Comparison of ENCODE assay signal across 31 mouse cellular contexts in the genomic region with DNA sequence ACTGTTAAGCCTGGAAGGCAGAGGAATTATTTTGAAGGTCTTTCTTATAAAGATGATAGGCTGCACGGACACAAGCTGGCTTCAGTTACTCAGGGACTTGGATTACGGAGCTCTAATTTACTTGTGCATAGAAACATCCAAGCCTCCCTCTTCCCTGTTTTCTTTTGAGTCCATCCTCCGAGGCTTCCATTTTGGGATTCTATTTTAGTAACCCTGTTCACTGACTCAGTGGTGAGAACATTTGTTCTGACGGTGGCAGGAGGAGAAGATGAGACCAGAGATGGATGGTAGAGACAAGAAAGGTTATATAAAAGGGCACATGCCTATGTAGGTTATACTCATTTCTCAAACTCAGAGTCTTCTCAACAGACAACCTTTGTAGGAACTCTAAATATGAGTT.
"Had no signal": no experiment of that assay in that cellular context is flagged by ENCODE, and none has a peak within 500 bp of the region (broad histone marks: within the 10 kb centered on the region; RNA-seq: fewer than 3 reads in every experiment).

No protein-coding gene starts in this region.

- H3K4me3 ChIP-seq: limb, embryonic 10.5 days; limb, embryonic 12.5 days; limb, embryonic 13.5 days; limb, embryonic 15.5 days; liver, embryonic 12.5 days; liver, embryonic 13.5 days; liver, embryonic 15.5 days; lung, embryonic 15.5 days; megakaryocyte, embryonic 14.5 days; midbrain, embryonic 10.5 days; midbrain, embryonic 12.5 days; midbrain, embryonic 13.5 days; midbrain, embryonic 15.5 days; myocyte had no signal

- H3K36me3 ChIP-seq: limb, embryonic 10.5 days; limb, embryonic 12.5 days; limb, embryonic 13.5 days; limb, embryonic 15.5 days; liver, embryonic 12.5 days; liver, embryonic 13.5 days; liver, embryonic 15.5 days; lung, embryonic 15.5 days; midbrain, embryonic 10.5 days; midbrain, embryonic 12.5 days; midbrain, embryonic 13.5 days; midbrain, embryonic 15.5 days had no signal

- ATAC-seq: liver, embryonic 12.5 days; liver, postnatal 0 days; lung, postnatal 0 days; midbrain, embryonic 13.5 days; midbrain, embryonic 15.5 days; midbrain, embryonic 16.5 days had no signal

- H3K4me2 ChIP-seq: limb, embryonic 12.5 days; limb, embryonic 13.5 days; limb, embryonic 15.5 days; liver, embryonic 11.5 days; liver, embryonic 12.5 days; liver, embryonic 13.5 days; liver, embryonic 15.5 days; lung, embryonic 14.5 days; lung, embryonic 15.5 days; midbrain, embryonic 11.5 days; midbrain, embryonic 12.5 days; midbrain, embryonic 13.5 days; midbrain, embryonic 15.5 days had no signal

- H3K27me3 ChIP-seq: limb, embryonic 12.5 days; limb, embryonic 13.5 days; limb, embryonic 15.5 days; liver, embryonic 12.5 days; liver, embryonic 13.5 days; liver, embryonic 15.5 days; lung, embryonic 15.5 days; megakaryocyte, embryonic 14.5 days; midbrain, embryonic 12.5 days; midbrain, embryonic 13.5 days; midbrain, embryonic 15.5 days had no signal

- H3K27ac ChIP-seq: limb, embryonic 10.5 days; limb, embryonic 12.5 days; limb, embryonic 13.5 days; limb, embryonic 15.5 days; liver, embryonic 12.5 days; liver, embryonic 13.5 days; liver, embryonic 14.5 days; liver, embryonic 15.5 days; lung, embryonic 15.5 days; macrophage; midbrain, embryonic 10.5 days; midbrain, embryonic 12.5 days; midbrain, embryonic 13.5 days; midbrain, embryonic 15.5 days had no signal

- H3K9ac ChIP-seq: limb, embryonic 12.5 days; limb, embryonic 13.5 days; limb, embryonic 15.5 days; liver, embryonic 12.5 days; liver, embryonic 13.5 days; liver, embryonic 14.5 days; liver, embryonic 15.5 days; liver, postnatal 0 days; lung, embryonic 14.5 days; lung, embryonic 15.5 days; midbrain, embryonic 12.5 days; midbrain, embryonic 13.5 days; midbrain, embryonic 15.5 days had no signal

- H3K4me1 ChIP-seq: limb, embryonic 10.5 days; limb, embryonic 12.5 days; limb, embryonic 15.5 days; liver, embryonic 12.5 days; liver, embryonic 13.5 days; liver, embryonic 15.5 days; lung, embryonic 15.5 days; megakaryocyte, embryonic 14.5 days; midbrain, embryonic 10.5 days; midbrain, embryonic 12.5 days; midbrain, embryonic 13.5 days; midbrain, embryonic 15.5 days had no signal

- H3K9me3 ChIP-seq: limb, embryonic 10.5 days; limb, embryonic 12.5 days; limb, embryonic 13.5 days; limb, embryonic 15.5 days; liver, embryonic 12.5 days; liver, embryonic 13.5 days; liver, embryonic 15.5 days; lung, embryonic 15.5 days; midbrain, embryonic 10.5 days; midbrain, embryonic 12.5 days; midbrain, embryonic 13.5 days; midbrain, embryonic 15.5 days had no signal

- DNase-seq: left cerebral cortex, postnatal 4 days; liver; liver, embryonic 13.5 days; liver, postnatal 0 days; lung, adult 18-20 months; lung, adult 2 months; lung, embryonic 14.5 days; lung, postnatal 10 days; lung, postnatal 14 days; lung, postnatal 36 days; lung, postnatal 4 days; midbrain, embryonic 14.5 days had no signal
